Mouse (Mus musculus): ENCODE results near the gene Col17a1. TPM values are rescaled to one million over a fixed set of nuclear protein-coding genes. Genes with fewer than 3 reads are reported as not detected.

Gene Col17a1
- total RNA-seq, 2 experiments from 2014 or later, result 0.17 TPM; not detected in 1

- no peak for DNase-seq
Measured at GRCm38 (mm10) chr19:47667601-47668000, 24.3 kb downstream of the Col17a1 start.

- DNase-seq, result no peak
Measured at GRCm38 (mm10) chr19:47659765-47660408, 32.0 kb downstream of the Col17a1 start.

GRCm38 (mm10) chr19:47658914-47659535 is 32.9 kb downstream of the Col17a1 start:
- peak; percentile 64 to 68 for DNase-seq

GRCm38 (mm10) chr19:47654896-47655295 is 37.0 kb downstream of the Col17a1 start:
- peak; percentile 42 to 49 for DNase-seq

GRCm38 (mm10) chr19:47653173-47653572 is 38.7 kb downstream of the Col17a1 start:
- no peak for DNase-seq

GRCm38 (mm10) chr19:47652255-47652654 is 39.6 kb downstream of the Col17a1 start:
- no peak for DNase-seq

GRCm38 (mm10) chr19:47651160-47651480 is 40.8 kb downstream of the Col17a1 start:
- DNase-seq, result no peak

GRCm38 (mm10) chr19:47650366-47651159 is 41.3 kb downstream of the Col17a1 start:
- DNase-seq, result no peak

- DNase-seq, result no peak
Measured at GRCm38 (mm10) chr19:47649071-47649470, 42.8 kb downstream of the Col17a1 start.

GRCm38 (mm10) chr19:47646508-47647120 is 45.3 kb downstream of the Col17a1 start:
- DNase-seq, result no peak

- DNase-seq, result no peak
Measured at GRCm38 (mm10) chr19:47645583-47645982, 46.3 kb downstream of the Col17a1 start.

- no peak for DNase-seq
Measured at GRCm38 (mm10) chr19:47643910-47644309, 48.0 kb downstream of the Col17a1 start.

- no peak for DNase-seq
Measured at GRCm38 (mm10) chr19:47635380-47635779, 56.5 kb downstream of the Col17a1 start.

- DNase-seq, result no peak
Measured at GRCm38 (mm10) chr19:47631799-47632198, 60.1 kb downstream of the Col17a1 start.

- no peak for DNase-seq
Measured at GRCm38 (mm10) chr19:47630381-47630780, 61.5 kb downstream of the Col17a1 start.

GRCm38 (mm10) chr19:47629068-47629467 is 62.8 kb downstream of the Col17a1 start:
- no peak for DNase-seq

GRCm38 (mm10) chr19:47627450-47627849 is 64.4 kb downstream of the Col17a1 start:
- no peak for DNase-seq

- DNase-seq, result no peak
Measured at GRCm38 (mm10) chr19:47624940-47625711, 66.8 kb downstream of the Col17a1 start.

- no peak for DNase-seq
Measured at GRCm38 (mm10) chr19:47621478-47621877, 70.4 kb downstream of the Col17a1 start.

GRCm38 (mm10) chr19:47613442-47613841 is 78.5 kb downstream of the Col17a1 start:
- no peak for DNase-seq

- peak in 1 of 2 experiments; percentile 6 for DNase-seq
Measured at GRCm38 (mm10) chr19:47608513-47608912, 83.4 kb downstream of the Col17a1 start.
